Mouse (Mus musculus) bone marrow macrophage, adult 2 months (primary cell): Measurements from ENCODE around the gene Slc22a22.

ENCODE experiments used
- CTCF ChIP-seq: IDR thresholded peaks from 2 replicates; pipeline ENCODE4 v1.5.1; 2012; ENCODE audit warnings: low read depth, mild to moderate bottlenecking, low read length, moderate library complexity
- POLR2A ChIP-seq: IDR thresholded peaks from 2 replicates; pipeline ENCODE4 v1.6.1; 2012; ENCODE audit warnings: mild to moderate bottlenecking, low read depth, low read length, borderline replicate concordance

DNA sequence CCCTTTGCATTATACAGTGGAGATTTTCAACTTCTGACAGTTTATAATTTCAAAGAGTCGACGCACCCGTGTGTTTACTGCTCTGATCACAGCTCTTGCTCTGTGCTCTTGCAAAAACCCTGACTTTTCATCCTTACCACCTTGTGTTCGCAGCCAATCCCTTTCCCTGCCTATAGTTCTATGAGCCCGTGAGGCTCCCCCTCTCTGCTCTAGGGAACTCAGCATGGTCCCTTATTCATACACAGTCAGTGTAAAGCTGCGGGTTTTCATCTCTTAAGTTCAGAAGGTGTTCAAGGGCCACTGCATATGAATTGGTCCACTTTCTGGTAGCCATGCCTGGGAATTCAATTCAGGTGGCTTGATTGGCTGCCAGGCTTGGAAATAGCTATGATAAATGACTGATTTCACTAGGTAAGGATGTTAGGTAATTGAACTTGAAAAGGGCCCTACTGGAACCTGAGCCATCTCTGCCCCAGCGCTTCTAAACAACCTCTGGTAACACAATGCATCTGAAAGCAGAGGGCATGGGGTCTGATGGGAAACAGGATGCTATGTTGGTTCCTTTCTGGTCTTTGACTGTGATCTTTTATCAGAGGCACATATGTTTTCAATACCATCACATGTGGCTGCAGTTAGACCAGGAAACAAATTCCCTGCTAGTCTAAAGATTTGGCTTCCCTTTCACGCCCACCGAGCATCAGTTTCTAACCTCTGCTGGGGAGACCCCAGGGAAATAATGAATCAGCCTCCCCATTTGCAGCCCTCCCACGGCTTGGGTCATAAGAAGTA is 46.3 kb upstream of the Slc22a22 start:
- TF ChIP-seq CTCF, result no peak
- TF ChIP-seq POLR2A, result no peak
